Mouse (Mus musculus) heart, adult 18-20 months (tissue): Measurements from ENCODE around the gene Btg3. TPM values are rescaled to one million over a fixed set of nuclear protein-coding genes. Genes with fewer than 3 reads are reported as not detected.

Experiments used
- DNase-seq, 2 experiments: peaks; one replicate each; pipeline ENCODE4 v3.0.0; 2021 to 2022; ENCODE audit warnings: mixed read lengths in 1 of 2
- total RNA-seq, 2 experiments: library from RNA; stranded (reverse); gene quantifications; 2 replicates each; pipeline ENCODE4 v1.2.3; 2021

Gene Btg3
- total RNA-seq, 2 experiments from 2014 or later: 6.0 to 7.0 TPM

- no peak for DNase-seq
Observed at GRCm38 (mm10) chr16:78346662-78347327, 30.2 kb downstream of the Btg3 start.

DNA sequence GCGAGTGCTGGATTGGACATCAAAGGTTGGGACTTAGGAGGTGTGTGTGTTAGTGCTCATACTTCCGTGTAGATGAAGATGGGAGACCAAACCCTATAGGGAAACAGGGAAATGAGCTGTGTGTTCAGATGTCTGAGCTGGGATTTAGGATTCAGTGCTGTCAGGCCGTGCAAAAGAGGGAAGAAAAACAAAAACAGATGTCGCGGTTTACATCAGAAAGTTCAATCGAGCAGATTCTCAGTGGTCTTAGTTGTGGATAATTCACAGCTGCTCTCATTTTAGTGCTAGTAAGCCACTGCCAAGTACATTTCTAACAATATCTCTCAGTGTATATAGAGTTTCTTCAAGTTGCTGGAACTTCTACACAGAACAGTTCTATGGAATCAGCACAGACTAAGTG lies 33.2 kb downstream of the Btg3 start:
- DNase-seq: no peak

GRCm38 (mm10) chr16:78342767-78343166 lies 34.2 kb downstream of the Btg3 start:
- no peak for DNase-seq

- no peak for DNase-seq
Observed at GRCm38 (mm10) chr16:78341356-78341755, 35.6 kb downstream of the Btg3 start.

DNA sequence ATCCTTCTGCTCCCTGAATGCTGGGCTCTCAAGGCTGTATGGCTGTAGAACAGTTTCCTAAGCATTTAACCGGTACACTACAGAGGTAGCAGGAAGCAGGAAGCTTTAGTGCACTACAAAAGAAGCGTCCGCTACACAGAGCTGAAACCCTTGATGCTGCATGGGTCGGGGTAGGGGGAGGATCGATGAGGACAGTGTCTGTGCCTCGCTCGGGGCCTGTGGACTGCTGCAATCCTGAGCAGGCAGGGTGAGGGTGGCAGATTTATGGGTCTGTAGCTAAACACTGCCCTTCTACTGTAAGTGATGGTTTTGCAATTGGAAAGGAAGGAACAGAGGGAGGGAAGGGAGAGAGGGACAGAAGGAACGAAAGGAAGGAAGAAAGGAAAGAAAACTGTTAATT lies 39.8 kb downstream of the Btg3 start:
- no peak for DNase-seq

- no peak for DNase-seq
Observed at GRCm38 (mm10) chr16:78327999-78328398, 49.0 kb downstream of the Btg3 start.

GRCm38 (mm10) chr16:78327562-78327961 lies 49.4 kb downstream of the Btg3 start:
- DNase-seq: no peak

GRCm38 (mm10) chr16:78325972-78326848 lies 50.8 kb downstream of the Btg3 start:
- no peak for DNase-seq

- no peak for DNase-seq
Observed at GRCm38 (mm10) chr16:78322140-78322539, 54.9 kb downstream of the Btg3 start.

DNA sequence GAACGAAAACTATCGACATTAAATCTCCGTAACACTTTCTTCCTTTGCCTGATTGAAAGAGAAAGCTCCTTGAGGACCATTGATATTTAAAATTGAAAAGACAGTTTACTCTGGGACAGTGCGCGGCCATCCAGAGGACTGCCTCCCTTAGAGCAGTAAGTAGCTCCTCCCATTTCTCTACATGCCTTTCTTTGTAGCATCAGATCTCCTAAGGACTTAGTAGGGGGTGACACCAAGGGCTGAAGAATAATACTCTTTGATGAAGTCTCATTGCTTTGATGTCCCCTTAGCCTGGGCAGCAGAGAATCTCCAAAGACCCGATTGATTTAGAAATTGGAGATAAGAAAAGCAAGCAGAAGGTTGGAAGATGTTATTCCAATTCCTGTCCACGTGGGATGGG lies 55.4 kb downstream of the Btg3 start:
- no peak for DNase-seq

- no peak for DNase-seq
Observed at GRCm38 (mm10) chr16:78319711-78320110, 57.3 kb downstream of the Btg3 start.

GRCm38 (mm10) chr16:78317960-78318359 lies 59.0 kb downstream of the Btg3 start:
- DNase-seq: peak; percentile 55 to 71

- peak; percentile 59 to 78 for DNase-seq
Observed at GRCm38 (mm10) chr16:78316849-78317248, 60.1 kb downstream of the Btg3 start.

- DNase-seq: no peak
Observed at GRCm38 (mm10) chr16:78314026-78314425, 63.0 kb downstream of the Btg3 start.

DNA sequence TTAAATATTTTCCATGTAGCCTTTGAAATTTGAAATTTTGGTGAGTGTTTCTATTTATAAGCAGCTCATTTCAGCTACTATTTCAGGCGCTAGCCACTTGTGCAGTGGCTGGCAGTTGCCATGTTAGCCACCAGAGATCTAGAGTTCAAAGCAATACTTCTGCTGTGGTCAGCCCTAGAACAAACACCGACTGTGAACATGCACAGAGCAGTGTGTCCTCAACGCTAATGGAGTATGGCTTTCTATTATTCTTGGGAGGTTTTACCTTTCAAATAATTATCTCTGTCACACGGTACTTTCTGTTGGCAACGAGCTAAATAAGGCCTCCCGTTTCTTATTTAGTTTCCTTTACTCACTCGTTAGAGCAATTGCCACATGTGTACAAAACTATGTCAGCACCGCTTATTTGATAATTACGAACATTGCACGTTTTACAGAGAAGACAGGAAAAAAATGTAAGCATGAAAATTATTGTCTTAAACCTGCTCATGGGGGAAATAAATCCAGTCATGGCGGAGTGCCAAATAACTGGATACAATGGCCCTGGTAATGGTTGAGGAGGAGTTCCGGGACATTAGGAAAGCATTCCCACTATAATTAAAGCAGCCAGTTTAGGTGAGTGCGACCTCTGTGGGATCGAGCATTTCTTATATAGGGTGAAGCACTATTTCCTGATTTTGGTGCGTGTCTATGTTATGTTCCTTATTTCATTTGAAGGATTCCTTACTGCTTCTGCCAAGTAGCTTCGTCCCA lies 63.7 kb downstream of the Btg3 start:
- DNase-seq: peak in 1 of 2 experiments; percentile 15

GRCm38 (mm10) chr16:78309258-78309657 lies 67.7 kb downstream of the Btg3 start:
- DNase-seq: no peak

GRCm38 (mm10) chr16:78307476-78308192 lies 69.4 kb downstream of the Btg3 start:
- peak in 1 of 2 experiments; percentile 12 for DNase-seq

DNA sequence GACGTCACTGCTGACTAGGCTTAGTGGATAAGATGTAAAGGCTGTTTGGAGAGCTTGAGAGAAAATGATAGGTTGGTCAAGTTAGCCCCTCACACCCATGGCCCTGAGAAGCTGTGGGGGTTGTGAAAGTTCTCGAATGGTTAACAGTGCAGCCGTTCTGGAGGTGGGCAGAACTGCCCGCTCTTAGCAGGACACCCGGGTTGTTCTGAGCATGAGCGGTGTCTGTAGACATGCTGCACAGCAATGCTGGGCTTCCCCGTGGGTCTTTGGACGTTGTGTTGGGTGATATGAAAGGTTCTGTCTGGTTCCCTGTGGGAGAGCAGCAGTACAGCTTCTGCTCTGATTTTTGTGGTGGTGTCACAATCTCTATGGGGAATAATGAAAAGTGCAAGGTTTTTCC lies 70.4 kb downstream of the Btg3 start:
- DNase-seq: no peak

- DNase-seq: peak; percentile 30 to 32
Observed at GRCm38 (mm10) chr16:78305606-78306100, 71.3 kb downstream of the Btg3 start.

DNA sequence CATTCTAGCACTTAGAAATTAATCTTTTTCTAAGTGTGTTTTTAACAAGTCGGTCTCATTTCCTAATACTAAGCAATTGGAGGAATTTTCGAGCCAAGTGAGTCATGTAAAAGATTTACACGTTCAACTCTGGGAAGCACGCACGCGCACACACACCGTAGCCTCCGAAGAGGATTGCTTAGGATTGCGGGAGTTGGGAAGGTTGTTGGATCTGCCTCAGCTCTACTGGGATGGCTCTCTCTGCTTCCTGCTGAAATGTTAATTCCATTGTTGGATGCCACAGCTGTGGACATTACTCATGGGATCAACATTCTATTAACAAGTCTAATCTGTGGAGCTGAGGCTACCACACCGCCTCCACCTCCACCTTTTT lies 74.3 kb downstream of the Btg3 start:
- peak in 1 of 2 experiments; percentile 48 for DNase-seq

DNA sequence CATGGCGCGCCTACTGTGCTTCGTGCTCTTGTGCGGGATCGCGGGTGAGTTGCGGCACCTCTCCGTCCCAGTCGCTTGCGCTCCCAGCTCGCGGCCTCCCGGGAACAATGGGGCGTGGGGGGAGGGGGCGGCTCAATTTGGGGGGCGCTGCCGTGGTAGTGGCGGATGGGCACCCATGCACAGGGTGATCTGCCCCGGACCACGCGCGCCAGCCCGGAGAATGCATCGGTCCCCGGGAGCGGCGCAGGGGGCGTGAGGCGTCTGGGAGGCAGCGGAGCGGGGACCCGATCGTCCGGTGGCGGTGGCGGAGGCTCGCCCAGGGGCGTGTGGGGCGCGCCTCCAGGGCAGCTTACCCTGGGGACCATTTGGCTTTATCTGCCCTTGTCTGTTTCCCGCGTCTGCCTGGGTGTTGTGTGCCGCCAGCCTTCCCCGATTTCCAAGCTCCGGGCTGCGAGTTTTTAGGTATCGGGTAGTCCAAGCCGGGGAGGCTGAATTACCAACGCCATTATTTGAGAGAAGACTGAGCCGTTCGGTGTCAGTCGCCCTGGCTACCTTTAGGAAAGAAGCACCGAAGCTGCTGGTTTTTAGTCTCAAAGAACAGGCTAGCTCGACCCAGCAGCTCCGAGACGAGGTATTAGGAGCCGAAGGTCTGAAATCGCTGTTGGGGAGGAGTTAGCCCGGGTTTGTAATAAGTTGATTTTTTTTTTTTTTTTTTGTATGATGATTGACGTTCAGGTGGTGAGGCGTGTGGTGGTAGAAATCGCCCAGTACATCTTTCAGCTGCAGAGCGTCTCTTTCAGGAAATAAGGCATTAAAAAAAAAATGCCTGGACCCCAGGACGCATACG lies 74.9 kb downstream of the Btg3 start:
- peak in 1 of 2 experiments; percentile 53 for DNase-seq
